Mouse (Mus musculus) olfactory bulb, adult 2 months (tissue): ENCODE results near the gene Tnnc2.

ENCODE experiments used
- CTCF ChIP-seq: fragments of 200-500 bp; IDR thresholded peaks from 2 replicates; pipeline ENCODE4 v1.5.1; 2012; ENCODE audit warnings: low read depth, mild to moderate bottlenecking, low read length, moderate library complexity; ENCODE audit not compliant: insufficient read depth
- POLR2A ChIP-seq: fragments of 200-500 bp; IDR thresholded peaks from 2 replicates; pipeline ENCODE4 v1.6.1; 2012; ENCODE audit warnings: mild to moderate bottlenecking, low read depth, low read length, moderate library complexity; ENCODE audit not compliant: insufficient read depth

DNA sequence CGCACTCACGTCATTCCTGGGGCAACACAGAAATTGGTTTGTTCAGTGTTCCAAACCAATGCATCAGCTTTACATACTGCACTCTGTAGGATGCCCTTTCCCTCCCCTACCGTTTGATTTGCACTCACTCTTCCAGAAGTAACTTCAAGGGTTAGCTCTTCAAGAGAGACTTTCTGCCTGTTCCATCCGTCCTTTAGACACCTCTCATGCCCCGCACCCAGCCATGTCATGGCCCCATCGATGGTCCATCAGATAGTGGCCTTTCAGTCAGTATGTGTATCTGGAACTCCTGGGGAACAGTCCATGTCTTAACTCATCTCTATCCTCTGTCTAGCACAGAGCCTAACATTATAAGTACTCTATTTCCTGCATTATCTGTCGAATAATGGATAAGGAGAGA lies 17.2 kb downstream of the Tnnc2 start:
- TF ChIP-seq CTCF (no peak), POLR2A (no peak)
